Mouse (Mus musculus) layer of hippocampus, adult 8-10 months (tissue): ENCODE measurements around the gene Olfr692. TPM values are rescaled to one million over a fixed set of nuclear protein-coding genes. Genes with fewer than 3 reads are reported as not detected.

ENCODE experiments used
- DNase-seq, 2 experiments: peaks; one replicate each; pipeline ENCODE4 v3.0.0; 2022; ENCODE audit warnings: low spot score in 2 of 2
- total RNA-seq, 4 experiments: library from RNA; stranded (reverse); gene quantifications; 2 replicates each; pipeline ENCODE4 v1.2.4; 2022

Gene Olfr692
- total RNA-seq, 4 experiments from 2014 or later: not detected

GRCm38 (mm10) chr7:105404268-105404667 is 36.2 kb downstream of the Olfr692 start, which contains the start of gene Cnga4:
Gene Cnga4 (plus strand): TSS chr7:105404568.
- no peak for DNase-seq

DNA sequence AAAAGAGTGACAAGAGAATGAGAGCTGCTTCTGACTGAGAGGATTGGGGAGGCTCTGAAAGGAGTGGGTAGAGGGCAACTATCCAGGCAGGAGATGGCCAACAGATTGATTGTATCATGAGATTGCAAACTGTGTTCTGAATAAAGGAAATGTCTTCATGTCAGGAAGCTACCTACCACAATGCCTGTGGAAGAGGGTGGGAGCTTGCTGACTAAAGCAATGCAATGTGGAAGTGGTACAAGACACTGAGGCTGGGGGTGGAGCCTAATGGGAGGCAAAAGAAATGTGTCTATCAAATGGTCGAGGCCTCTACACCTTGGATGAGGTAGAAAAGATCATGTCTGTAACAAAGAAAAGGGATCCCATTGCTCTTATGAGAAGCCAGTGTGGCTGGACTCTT is 38.3 kb downstream of the Olfr692 start:
- no peak for DNase-seq

- DNase-seq: peak; percentile 60 to 89
These were observed 44.0 kb downstream of the Olfr692 start for GRCm38 (mm10) chr7:105411874-105412632.

- no peak for DNase-seq
These were observed 46.4 kb downstream of the Olfr692 start for GRCm38 (mm10) chr7:105414385-105414784.

- DNase-seq: no peak
These were observed 48.5 kb downstream of the Olfr692 start for GRCm38 (mm10) chr7:105416529-105416928.

- DNase-seq: no peak
These were observed 50.1 kb downstream of the Olfr692 start for GRCm38 (mm10) chr7:105418106-105418505.

Other genes starting within 250 kb of the Olfr692 start
- not detected for gene Olfr683, start 221.2 kb upstream of the Olfr692 start, total RNA-seq
- gene Olfr684, start 204.6 kb upstream of the Olfr692 start, total RNA-seq: not detected
- not detected for gene Olfr685, start 182.2 kb upstream of the Olfr692 start, total RNA-seq
- gene Olfr686, start 160.7 kb upstream of the Olfr692 start, total RNA-seq: not detected
- not detected for gene Olfr688, start 80.1 kb upstream of the Olfr692 start, total RNA-seq
- not detected for gene Olfr689, start 57.1 kb upstream of the Olfr692 start, total RNA-seq
- gene Olfr690, start 34.1 kb upstream of the Olfr692 start, total RNA-seq: 1 to 10 TPM in 1 of 4 experiments, under 1 TPM in 3; 0.39 to 2.0 (median 0.68) TPM
- 1 to 10 TPM in 1 of 4 experiments, under 1 TPM in 3; 0.31 to 1.0 (median 0.62) TPM for gene Olfr691, start 26.0 kb upstream of the Olfr692 start, total RNA-seq
- not detected for gene Gm5901, start 6.8 kb downstream of the Olfr692 start, total RNA-seq
- 10 to 100 TPM; 53.0 to 63.3 (median 60.1) TPM for gene Fam160a2, start 31.8 kb downstream of the Olfr692 start, total RNA-seq
- 1 to 10 TPM in 1 of 4 experiments, under 1 TPM in 3; 0.54 to 1.1 (median 0.76) TPM for gene Cnga4, start 36.3 kb downstream of the Olfr692 start, total RNA-seq
- gene Cckbr, start 57.5 kb downstream of the Olfr692 start, total RNA-seq: 10 to 100 TPM in 1 of 4 experiments, 1 to 10 TPM in 3; 8.6 to 10.8 (median 9.4) TPM
- gene Cavin3, start 114.1 kb downstream of the Olfr692 start, total RNA-seq: 10 to 100 TPM; 11.0 to 14.1 (median 12.4) TPM
- gene Smpd1, start 186.1 kb downstream of the Olfr692 start, total RNA-seq: 10 to 100 TPM; 82.2 to 87.5 (median 85.0) TPM
- 100 to 1,000 TPM; 351 to 364 (median 362) TPM for gene Apbb1, start 213.4 kb downstream of the Olfr692 start, total RNA-seq
- gene Hpx, start 231.9 kb downstream of the Olfr692 start, total RNA-seq: under 1 TPM in 3 of 4 experiments, not detected in 1; 0.25 to 0.41 (median 0.31) TPM